Mouse (Mus musculus) small intestine, adult 2 months (tissue): ENCODE data around the gene Adgrl4.

ENCODE experiments used
- CTCF ChIP-seq: fragments of 200-500 bp; IDR thresholded peaks from 2 replicates; pipeline ENCODE4 v1.5.1; 2012; ENCODE audit warnings: low read depth, mild to moderate bottlenecking, control low read depth, inconsistent platforms, low read length, moderate library complexity, mixed read lengths; ENCODE audit not compliant: insufficient replicate concordance, insufficient read length; ENCODE audit errors: extremely low read depth
- POLR2A ChIP-seq: fragments of 200-500 bp; IDR thresholded peaks from 2 replicates; pipeline ENCODE4 v1.6.1; 2012; ENCODE audit warnings: low read depth, mild to moderate bottlenecking, control low read depth, inconsistent platforms, low read length, moderate library complexity

GRCm38 (mm10) chr3:151567541-151567940, 129.9 kb downstream of the Adgrl4 start:
- no peak for TF ChIP-seq CTCF
- TF ChIP-seq POLR2A: no peak
